Mouse (Mus musculus): ENCODE measurements at regions not wholly inside any gene's neighbourhood (a gene's known extent, or its start where the extent isn't known, plus 50 kb on each side); places are given as distances from the start of the nearest gene placed in this dataset.

DNA sequence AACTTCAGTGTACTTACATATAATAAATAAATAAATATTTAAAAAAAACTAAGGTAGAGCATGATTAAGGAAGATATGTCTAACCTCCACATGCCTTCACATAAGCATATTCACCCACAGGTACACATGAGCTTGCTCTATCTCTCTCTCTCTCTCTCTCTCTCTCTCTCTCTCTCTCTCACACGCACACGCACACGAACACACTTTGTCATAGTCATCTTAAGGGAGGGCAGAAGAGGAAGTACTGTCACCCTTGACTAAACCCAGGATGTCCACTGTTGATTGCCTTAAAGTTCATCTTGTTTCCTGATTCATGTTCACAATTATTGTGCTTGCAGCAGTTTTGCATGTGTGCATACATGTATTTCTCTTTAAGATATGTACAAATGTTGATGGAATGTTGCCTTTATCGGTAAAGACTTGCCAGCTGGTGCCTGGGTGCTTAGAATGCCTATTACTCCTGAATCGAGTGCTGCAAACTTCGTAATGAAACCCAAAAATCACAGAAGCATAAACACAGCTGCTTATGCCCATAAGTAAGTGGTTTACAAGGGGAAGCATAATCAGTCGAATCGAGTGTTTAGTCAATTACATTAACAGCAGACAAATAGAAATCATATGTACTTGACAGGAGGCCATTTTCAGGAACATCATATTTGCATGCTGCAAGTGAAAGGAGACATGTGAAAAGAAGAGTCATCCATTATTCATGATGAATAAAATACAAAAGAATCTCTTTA is 84.3 kb downstream of the Tmem168 start:
- DNase-seq (ENCODE audit: extremely low spot score), result no peak

DNA sequence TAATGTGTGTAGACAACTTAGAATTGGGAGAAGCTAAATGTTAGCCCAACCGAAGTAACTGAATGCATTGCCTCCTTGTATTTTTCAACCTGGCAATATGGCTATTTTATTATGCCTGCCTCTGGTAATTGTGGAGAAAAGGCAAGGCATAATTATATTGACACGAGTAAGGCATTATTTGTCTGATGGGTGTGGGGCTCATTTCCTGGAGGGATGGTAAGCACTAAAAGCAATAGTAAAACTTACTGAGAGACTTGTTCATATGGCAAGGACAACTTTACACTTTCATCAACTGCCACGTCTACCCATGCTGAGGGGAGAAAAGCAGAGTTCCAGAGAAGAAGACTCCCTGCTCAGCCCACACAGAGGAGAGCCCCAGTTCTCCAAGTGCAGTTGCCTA is 93.8 kb downstream of the Tmem168 start:
- no peak for DNase-seq (ENCODE audit: extremely low spot score)

DNA sequence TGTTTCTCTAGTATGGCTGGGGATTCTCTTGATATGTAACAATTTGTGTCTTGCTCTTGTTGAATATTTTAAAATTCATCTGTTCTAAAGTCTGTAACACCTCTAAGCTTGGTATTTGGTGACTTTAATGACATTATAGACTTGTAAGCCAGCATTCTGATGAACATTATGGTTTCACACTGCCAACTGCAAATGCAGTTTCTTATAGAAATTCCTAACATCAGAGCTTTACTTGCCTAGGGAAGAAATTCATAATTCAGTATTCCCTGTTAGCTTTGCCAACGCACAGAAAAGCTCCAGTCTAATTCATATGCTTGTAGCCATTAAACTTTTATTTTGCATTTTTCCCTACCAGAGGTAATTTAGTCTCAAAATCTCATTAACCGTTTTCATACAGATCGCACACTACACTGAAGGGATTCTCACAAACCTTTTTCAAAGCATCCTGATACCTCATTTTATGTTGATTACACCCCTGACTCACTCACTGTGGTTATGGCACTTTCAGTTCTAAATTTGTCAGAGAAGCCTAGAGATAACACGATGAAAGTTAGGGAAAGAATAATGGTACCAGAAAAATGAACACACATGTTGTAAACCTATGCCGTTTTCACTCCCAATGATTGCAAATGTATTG is 131.3 kb downstream of the Tmem168 start:
- DNase-seq (ENCODE audit: extremely low spot score), result no peak

DNA sequence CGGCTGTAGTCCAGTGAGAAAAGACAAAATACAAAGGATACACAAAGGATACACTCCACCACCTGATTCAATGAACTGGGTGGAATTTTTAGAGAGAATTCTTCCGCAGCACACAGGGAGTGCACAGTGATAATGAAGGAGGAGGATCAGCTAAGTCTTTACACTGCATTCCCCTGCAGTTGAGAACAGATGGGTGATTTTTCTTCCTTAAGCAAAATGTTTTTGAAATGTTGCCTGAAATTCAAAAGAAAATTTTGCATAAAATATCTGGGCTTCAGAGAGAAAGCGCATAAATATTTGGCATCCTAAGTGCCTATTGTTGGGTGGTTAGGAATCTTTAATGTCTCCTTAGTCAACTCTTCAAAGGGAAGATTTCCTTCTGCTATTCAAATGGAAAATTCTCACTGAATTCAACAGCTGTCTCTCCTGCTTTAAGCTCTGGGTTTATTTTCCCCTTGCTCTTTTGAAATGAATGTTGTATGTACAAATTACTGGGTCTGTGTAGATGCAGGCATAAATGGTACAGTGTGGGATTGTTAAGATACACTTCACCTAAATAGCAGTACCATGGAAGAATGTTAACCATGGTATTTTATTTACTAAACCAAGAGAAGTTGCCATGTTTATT is 158.6 kb downstream of the Tmem168 start:
- no peak for DNase-seq (ENCODE audit: extremely low spot score)

DNA sequence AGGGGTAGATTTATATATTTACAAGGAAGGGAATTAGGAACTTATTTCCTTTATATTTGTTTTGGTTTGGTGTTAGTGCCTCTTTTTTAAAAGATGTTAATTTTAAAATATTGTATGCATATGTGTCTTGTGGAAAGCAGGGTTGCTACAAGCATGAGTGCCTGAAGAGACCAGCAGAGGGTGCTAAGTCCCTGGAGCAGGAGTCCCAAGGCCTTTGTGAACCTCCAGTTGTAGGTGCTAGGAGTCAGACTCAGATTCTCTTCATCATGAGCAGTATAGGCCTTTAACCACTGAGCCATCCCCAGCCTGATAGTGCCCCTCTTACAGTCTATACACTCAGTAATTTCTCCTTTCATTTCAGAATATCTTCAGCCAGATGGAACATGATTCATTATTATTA is 189.0 kb upstream of the Vwde start:
- DNase-seq (ENCODE audit: extremely low spot score), result peak; percentile 4

DNA sequence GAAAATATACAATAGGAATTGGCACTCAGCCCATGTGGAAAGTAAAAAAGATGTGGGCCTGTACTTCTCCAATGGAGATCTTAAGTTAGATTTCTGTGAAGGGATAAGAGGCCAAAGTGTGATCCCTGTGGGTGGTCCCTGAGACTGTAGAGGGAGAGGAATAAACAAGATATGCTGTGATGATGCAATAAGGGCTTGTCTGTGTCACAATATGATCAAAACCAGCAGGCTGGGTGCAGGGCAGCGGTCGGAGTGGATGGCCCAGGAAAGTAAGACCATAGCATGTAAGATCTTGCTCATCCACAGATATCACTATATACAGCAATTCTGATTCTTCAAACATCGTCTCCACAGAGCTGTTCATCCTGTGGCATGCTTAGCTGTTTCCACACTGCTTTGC is 188.3 kb upstream of the Vwde start:
- DNase-seq (ENCODE audit: extremely low spot score), result no peak

DNA sequence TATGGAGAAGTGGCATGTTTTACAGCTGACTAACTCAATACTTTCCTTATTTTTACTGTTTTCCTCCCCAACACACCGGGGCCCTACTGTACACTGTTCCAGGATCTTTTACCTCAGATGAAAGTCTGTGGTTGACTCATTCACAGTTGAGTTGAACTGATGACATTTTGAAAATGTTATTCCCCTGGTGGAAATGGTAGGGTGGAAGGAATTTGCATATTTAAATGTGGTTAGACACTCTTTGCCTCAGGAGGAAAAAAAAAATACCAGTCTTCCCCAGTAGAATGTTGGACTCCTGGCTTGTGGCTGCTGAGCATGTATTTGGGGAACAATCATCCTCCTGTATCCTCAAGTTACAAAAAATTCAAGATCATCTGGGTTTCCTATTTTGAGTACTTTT is 159.7 kb upstream of the Vwde start:
- DNase-seq (ENCODE audit: extremely low spot score), result no peak

DNA sequence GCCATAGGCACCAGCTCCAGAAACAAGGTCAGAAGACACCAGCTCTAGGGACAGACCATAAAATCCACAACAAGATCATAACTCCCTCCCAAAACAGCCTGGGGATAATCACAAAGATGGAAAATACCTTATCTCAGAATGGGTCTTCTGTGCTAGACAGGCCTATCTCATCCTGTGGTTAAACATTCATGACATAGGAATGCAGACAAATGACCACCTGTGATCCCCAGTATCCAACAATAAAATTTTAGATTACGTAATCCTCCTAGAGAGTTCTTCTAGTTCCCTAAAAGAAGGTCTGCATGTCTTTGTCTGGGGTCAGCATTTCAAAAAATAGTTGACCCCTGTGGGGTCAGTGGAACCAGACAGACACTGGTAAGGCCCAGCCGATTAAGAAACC is 158.4 kb upstream of the Vwde start:
- no peak for DNase-seq (ENCODE audit: extremely low spot score)

DNA sequence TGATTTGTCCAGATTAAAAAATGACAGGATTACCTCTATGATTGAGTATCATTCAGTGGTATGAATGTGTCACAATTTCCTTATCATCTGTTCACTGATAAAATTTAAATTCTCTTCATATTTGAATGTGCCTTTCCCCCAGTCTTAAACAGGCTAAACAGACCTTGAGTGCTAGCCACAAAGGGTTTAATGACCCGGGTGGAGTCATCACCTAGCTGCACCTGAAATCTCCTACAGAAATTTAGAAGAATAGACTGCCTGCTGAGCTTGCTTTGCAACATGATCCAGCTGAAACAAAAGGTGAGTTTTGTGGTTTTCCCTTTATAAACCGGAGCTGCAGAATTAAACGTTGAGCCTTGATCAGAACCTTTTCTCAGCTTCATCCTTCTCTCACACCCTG is 156.1 kb upstream of the Vwde start:
- no peak for DNase-seq (ENCODE audit: extremely low spot score)

DNA sequence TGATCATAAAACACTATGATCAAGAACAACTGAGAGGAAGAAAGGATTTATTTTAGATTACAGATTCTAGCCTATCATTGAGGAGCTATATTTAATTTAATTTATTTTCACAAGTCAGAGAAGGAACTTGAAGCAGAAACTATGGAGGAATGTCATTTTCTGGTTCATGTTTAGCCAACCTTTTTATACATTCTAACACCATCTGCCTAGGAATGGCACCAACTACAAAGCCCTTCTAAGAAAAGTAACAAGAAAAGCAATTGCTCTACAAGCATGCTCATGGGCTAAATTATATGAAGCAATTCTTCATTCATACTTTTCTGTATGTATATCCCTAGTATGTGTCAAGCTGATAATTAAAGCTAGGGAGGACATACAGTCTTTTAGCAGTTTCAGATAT is 155.0 kb upstream of the Vwde start:
- no peak for DNase-seq (ENCODE audit: extremely low spot score)

DNA sequence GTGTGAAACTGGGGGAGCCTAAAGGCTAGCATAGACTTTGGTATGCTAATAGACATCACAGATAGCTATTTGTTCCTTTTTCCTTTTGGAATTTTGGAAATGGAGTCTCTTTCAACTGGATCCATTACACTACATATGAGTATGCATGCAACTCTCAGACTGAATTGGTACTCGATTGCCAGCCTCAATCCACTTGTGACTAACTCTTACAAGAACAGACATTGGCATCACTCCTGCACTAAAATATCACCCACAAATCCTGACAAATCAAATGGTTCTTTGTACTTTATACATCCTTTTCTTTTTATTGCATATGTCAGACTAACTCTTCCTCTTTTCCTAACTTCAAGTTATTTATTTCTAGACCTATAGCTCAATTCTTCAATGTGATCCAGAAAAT is 149.1 kb upstream of the Vwde start:
- DNase-seq (ENCODE audit: extremely low spot score), result no peak

DNA sequence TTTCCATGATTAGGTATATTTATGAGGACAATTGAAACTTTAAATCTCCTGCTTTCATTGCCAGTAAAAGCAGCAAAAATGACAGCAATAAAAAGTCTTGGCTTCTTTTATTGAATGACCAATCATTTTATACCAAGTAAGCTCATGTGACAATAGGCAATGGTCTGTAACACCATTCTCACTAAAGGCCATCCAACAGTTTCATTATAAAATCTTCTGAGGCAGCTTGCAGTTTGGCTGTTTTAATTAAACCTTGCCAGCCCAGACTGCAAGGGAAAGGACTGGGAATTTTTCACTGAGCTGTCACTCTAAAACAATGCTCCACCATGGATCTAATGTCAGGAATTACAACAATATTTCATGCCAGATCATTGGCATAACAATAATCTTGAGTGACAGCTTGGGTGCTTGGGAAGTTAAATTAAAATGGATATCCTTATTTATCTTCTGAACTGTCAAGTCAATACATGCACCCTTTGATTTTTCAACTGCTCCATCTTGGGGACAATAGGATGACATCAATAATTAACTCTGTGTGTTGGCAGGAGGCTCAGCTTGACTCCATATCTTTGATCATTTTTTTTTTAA is 145.0 kb upstream of the Vwde start:
- DNase-seq (ENCODE audit: extremely low spot score), result no peak

Measured in embryo, embryonic 9.5 days (tissue).